Mouse (Mus musculus) fat pad, adult 2 months (tissue): ENCODE results near the gene Myh14.
A peak's percentile ranks its signal among the peaks of the same experiment; 100 is the strongest.

Experiments used
- DNase-seq: peaks from one replicate; pipeline ENCODE4 v3.0.0-alpha.2; 2011; ENCODE audit warnings: low read depth, low spot score; ENCODE audit errors: extremely low read depth

The Myh14 gene

GRCm38 (mm10) chr7:44603186-44603855, 67.3 kb downstream of the Myh14 start:
- no peak for DNase-seq

- DNase-seq: no peak
Observed at GRCm38 (mm10) chr7:44602443-44602842, 68.2 kb downstream of the Myh14 start.

DNA sequence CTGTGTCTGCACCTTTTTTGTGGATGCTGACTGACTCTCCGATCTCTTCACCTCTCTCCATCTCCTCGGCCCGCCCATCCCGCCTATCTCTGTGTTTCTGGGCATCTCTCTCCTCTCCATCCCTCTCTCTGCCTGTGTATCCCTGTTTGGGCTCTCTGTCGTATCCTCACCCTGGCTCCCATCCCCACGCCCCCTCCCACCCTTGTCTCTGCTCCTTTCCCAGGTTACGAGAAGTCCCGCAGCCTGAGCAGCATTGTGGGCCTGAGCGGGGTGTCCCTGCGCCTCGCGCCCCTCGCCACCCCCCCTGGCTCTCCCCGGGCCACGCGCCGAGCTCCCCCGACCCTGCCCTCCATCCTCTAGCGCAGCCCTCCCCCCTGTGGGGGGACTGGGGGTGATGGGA, 69.0 kb downstream of the Myh14 start:
- no peak for DNase-seq

- DNase-seq: no peak
Observed at GRCm38 (mm10) chr7:44600691-44601262, 69.9 kb downstream of the Myh14 start.

DNA sequence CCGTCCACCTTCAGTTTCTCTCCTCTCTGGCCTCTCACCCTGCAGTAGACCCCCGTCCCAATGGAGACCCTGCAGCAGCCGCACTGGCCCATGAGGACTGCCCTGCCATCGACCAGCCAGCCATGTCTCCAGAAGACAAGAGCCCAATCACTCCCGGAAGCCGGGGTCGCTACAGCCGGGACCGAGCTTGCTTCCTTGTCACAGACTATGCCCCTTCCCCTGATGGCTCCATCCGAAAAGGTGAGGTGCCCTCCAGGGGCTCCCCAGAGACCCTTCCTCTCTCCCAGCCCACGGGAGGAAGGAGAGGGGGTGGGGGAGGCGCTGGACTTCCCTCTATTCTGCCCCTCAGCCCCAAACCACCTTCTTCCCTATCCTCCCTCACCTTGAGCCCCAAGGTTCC, 72.3 kb downstream of the Myh14 start:
- DNase-seq: no peak

GRCm38 (mm10) chr7:44597666-44598065, 73.0 kb downstream of the Myh14 start:
- DNase-seq: no peak

- no peak for DNase-seq
Observed at GRCm38 (mm10) chr7:44596996-44597538, 73.6 kb downstream of the Myh14 start.

GRCm38 (mm10) chr7:44596051-44596450, 74.6 kb downstream of the Myh14 start:
- no peak for DNase-seq

DNA sequence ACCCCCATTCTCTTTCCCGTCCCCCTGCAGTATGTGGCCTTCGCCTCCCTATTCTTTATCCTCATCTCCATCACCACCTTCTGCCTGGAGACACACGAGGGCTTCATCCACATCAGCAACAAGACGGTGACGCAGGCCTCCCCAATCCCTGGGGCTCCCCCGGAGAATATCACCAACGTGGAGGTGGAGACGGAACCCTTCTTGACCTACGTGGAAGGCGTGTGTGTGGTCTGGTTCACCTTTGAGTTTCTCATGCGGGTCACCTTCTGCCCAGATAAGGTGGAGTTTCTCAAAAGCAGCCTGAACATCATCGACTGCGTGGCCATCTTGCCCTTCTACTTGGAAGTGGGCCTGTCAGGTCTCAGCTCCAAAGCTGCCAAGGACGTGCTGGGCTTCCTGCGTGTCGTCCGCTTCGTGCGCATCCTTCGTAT, 75.5 kb downstream of the Myh14 start:
- no peak for DNase-seq

DNA sequence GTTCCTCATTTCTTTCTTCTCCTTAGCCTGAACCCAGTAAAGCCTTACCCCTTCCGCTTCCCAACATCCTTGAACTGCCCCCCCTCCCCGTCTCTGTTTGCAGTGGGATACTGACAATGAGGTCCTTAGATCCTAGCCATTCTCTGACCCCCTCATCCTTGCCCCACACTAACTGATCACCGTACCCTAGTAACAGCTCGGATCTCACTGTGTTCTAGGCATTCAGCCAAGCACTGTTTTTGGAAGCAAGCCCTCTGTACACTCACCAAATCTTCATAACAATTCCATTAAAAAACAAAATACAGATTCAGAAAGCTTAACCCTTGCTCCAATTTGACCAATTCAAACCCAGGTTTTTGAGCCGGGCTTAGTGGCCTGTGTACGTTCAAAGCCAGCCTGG, 76.4 kb downstream of the Myh14 start:
- no peak for DNase-seq

GRCm38 (mm10) chr7:44593775-44594174, 76.9 kb downstream of the Myh14 start:
- DNase-seq: no peak

DNA sequence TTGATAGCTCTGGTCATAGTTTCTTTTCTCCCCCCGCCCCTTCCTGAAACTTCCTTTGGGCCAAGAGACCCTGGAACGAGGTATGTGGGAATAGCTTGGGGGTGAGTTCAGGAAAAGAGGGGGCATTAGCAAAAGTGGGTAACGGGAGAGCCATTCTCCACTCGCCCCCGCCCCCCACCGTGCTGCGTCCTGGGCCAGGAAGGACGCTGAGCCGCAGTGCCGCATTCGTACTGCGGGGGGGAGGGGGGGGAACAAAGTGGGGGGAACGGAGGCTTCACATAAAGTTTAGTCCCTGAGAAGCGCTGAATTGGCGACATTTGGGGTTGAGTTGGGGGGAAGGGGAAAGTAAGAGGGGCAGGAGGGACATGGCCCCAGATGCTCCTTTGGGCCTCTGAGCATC, 77.6 kb downstream of the Myh14 start:
- DNase-seq: no peak

DNA sequence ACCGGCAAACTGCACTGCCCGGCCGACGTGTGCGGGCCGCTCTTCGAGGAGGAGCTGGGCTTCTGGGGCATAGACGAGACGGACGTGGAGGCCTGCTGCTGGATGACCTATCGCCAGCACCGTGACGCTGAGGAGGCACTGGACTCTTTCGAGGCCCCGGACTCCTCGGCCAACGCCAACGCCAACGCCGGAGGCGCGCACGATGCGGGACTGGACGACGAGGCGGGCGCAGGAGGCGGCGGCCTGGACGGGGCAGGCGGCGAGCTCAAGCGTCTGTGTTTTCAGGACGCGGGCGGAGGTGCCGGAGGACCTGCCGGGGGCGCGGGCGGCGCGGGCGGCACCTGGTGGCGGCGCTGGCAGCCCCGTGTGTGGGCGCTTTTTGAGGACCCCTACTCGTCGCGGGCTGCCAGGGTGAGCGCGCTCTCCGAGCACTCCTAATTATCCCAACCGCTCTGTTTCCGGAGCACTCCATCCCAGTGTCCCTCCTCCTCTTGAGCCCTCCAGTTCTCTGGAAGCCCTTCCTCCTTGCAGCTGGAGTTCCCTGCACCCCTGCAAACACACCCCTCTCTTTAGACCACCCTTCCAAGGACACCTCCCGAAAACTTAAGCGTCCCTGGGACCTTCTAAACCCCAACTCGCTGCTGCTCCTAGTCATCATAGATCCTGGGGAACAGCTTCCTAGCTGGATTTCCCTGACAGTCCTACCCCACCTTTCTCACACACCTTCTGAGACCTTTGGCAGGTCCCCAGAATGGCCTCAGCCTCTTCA, 79.1 kb downstream of the Myh14 start:
- no peak for DNase-seq

DNA sequence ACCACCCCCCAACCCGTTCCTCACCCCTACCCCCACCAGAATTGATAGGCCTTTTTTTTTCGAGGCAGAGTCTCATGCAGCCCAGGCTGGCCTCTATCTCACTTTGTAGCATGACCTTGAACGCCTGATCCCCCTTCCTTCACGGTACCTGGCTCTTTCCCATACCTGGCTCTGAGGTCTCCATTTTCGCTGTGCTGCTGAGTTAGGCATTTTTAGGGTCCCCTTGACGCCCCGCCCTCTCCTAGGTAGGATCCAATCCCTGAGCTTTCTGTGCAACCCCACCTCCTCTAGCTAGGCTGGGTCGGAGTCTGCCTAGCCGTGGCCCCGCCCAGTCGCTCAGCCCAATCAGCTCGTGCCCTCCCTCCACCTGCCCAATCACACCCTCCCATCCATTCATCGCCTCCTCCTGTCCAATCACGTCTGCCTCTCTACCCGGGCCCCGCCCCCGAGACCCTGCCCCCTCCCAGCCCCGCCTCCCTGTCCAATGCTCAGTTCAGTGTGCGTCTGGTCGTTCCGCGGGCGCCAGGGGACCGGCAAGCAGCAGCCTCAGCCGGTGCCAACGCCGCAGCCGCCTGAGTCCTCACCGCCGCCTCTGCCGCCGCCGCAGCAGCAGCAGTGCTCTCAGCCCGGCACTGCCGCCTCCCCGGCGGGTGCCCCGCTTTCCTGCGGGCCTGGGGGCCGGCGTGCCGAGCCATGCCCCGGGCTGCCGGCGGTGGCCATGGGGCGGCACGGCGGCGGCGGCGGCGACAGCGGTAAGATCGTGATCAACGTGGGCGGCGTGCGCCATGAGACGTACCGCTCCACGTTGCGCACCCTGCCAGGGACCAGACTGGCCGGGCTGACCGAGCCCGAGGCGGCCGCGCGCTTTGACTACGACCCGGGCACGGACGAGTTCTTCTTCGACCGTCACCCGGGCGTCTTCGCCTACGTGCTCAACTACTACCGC, 80.0 kb downstream of the Myh14 start, which contains the start of gene Kcnc3:
TSS of gene Kcnc3 (plus strand) at position 263 of the 946 bp plus-strand sequence.
- DNase-seq: peak; percentile 36

- DNase-seq: no peak
Observed at GRCm38 (mm10) chr7:44589946-44590345, 80.7 kb downstream of the Myh14 start.

GRCm38 (mm10) chr7:44589149-44589548, 81.5 kb downstream of the Myh14 start:
- peak; percentile 3 for DNase-seq

DNA sequence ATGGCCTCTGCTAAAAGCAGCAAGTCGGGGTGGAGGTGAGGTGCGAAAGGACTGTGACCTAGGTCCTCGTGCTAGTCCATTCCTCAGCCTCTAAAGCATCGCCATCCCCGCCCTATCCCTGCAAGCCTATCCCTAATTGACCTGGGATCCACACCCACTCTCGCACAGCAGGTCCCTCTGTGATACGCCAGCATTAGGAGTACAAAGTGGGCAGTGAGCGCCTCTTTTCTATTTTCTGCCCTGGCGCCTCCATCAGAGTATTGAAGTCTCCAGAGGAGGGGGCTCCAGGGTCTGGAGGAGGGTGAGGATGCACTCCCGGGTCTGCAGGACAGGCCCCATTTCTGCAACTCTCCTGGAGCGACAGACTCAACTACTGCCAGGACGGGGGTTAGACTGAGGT, 82.3 kb downstream of the Myh14 start:
- DNase-seq: no peak

GRCm38 (mm10) chr7:44587676-44588075, 83.0 kb downstream of the Myh14 start:
- no peak for DNase-seq

GRCm38 (mm10) chr7:44586930-44587329, 83.7 kb downstream of the Myh14 start:
- DNase-seq: no peak

- no peak for DNase-seq
Observed at GRCm38 (mm10) chr7:44586518-44586917, 84.1 kb downstream of the Myh14 start.

- no peak for DNase-seq
Observed at GRCm38 (mm10) chr7:44585606-44586005, 85.0 kb downstream of the Myh14 start.
